Mouse (Mus musculus) limb, embryonic 14.5 days (tissue): ENCODE measurements at regions not wholly inside any gene's neighbourhood (a gene's known extent, or its start where the extent isn't known, plus 50 kb on each side); places are given as distances from the start of the nearest gene placed in this dataset.

Source experiments
- ATAC-seq: fragments of 200-750 bp; cut with Nextera tagmentation; 2 replicates; pipeline ENCODE4 v1.8.0; 2017; ENCODE audit warnings: low read depth, moderate number of reproducible peaks, moderate TSS enrichment; ENCODE audit not compliant: low FRiP score
- DNase-seq: peaks from one replicate; pipeline ENCODE4 v3.0.0-alpha.2; 2015; ENCODE audit warnings: low spot score
- H3K27ac ChIP-seq: fragments of 300-500 bp; sonication (generic); replicated peaks from 2 replicates; pipeline ENCODE4 v1.5.1; 2014; ENCODE audit warnings: low read depth, mild to moderate bottlenecking, low read length, moderate library complexity, mixed read lengths
- H3K27me3 ChIP-seq: fragments of 300-500 bp; sonication (generic); 2 replicates; pipeline ENCODE4 v1.6.1; 2014; ENCODE audit warnings: low read length, mixed read lengths; ENCODE audit not compliant: control insufficient read depth, insufficient read depth
- H3K36me3 ChIP-seq: fragments of 300-500 bp; sonication (generic); 2 replicates; pipeline ENCODE4 v1.6.1; 2014; ENCODE audit warnings: mild to moderate bottlenecking, low read length, moderate library complexity, mixed read lengths; ENCODE audit not compliant: control insufficient read depth, insufficient read depth
- H3K4me1 ChIP-seq: fragments of 300-500 bp; sonication (generic); 2 replicates; pipeline ENCODE4 v1.6.1; 2014; ENCODE audit warnings: antibody characterized with exemption, low read length, mixed read lengths; ENCODE audit not compliant: control insufficient read depth, insufficient read depth
- H3K4me2 ChIP-seq: fragments of 300-500 bp; sonication (generic); replicated peaks from 2 replicates; pipeline ENCODE4 v1.6.1; 2014; ENCODE audit warnings: low read depth, mild to moderate bottlenecking, low read length, moderate library complexity; ENCODE audit not compliant: severe bottlenecking
- H3K4me3 ChIP-seq: fragments of 300-500 bp; sonication (generic); replicated peaks from 2 replicates; pipeline ENCODE4 v1.5.1; 2014; ENCODE audit warnings: low read length
- H3K9ac ChIP-seq: fragments of 300-500 bp; sonication (generic); 2 replicates; pipeline ENCODE4 v1.6.1; 2014; ENCODE audit warnings: mild to moderate bottlenecking, low read depth, low read length, moderate library complexity; ENCODE audit not compliant: severe bottlenecking
- H3K9me3 ChIP-seq: fragments of 300-500 bp; sonication (generic); 2 replicates; pipeline ENCODE4 v1.6.1; 2016; ENCODE audit warnings: low read length; ENCODE audit not compliant: control insufficient read depth
- POLR2A ChIP-seq: fragments of 200-500 bp; IDR thresholded peaks from 2 replicates; pipeline ENCODE4 v1.8.0; 2012; ENCODE audit warnings: inconsistent platforms, mild to moderate bottlenecking, moderate library complexity, borderline replicate concordance; ENCODE audit not compliant: insufficient read depth, insufficient read length; ENCODE audit errors: extremely low read depth
- WGBS: fragments of 180-500 bp; shearing (Covaris S2); extraction: QIAGEN DNeasy Blood & Tissue Kit; methylation state at CpG from one replicate; pipeline ENCODE4 v1.1.7; 2014; 5-methylcytosine and 5-hydroxymethylcytosine counted together

GRCm38 (mm10) chr1:193451471-193452135 is 81.5 kb upstream of the Camk1g start:
- H3K27me3 ChIP-seq: no peaks in the 10 kb centered on the region
- no peaks in the 10 kb centered on the region for H3K36me3 ChIP-seq
- TF ChIP-seq POLR2A: no peak
- H3K27ac ChIP-seq: no peak overlapping the region
- peaks cover 7% of the 10 kb centered on the region for H3K4me1 ChIP-seq
- no peak for DNase-seq
- H3K4me3 ChIP-seq: no peak overlapping the region
- no peak overlapping the region for H3K4me2 ChIP-seq
- no peak overlapping the region for H3K9ac ChIP-seq
- ATAC-seq: no peak
- WGBS: 60% methylated on average over 4 of the region's 4 CpGs
- H3K9me3 ChIP-seq: no peaks in the 10 kb centered on the region

GRCm38 (mm10) chr1:193450814-193451213 is 80.7 kb upstream of the Camk1g start:
- 38% methylated on average over 3 of the region's 3 CpGs for WGBS
- H3K27me3 ChIP-seq: no peaks in the 10 kb centered on the region
- H3K4me2 ChIP-seq: no peak overlapping the region
- ATAC-seq (no peak), DNase-seq (no peak)
- no peak overlapping the region for H3K27ac ChIP-seq
- TF ChIP-seq POLR2A: no peak
- peaks cover 7% of the 10 kb centered on the region for H3K4me1 ChIP-seq
- H3K36me3 ChIP-seq: no peaks in the 10 kb centered on the region
- H3K9me3 ChIP-seq: no peaks in the 10 kb centered on the region
- H3K9ac ChIP-seq: no peak overlapping the region
- H3K4me3 ChIP-seq: no peak overlapping the region

GRCm38 (mm10) chr1:193450201-193450600 is 80.1 kb upstream of the Camk1g start:
- no peaks in the 10 kb centered on the region for H3K27me3 ChIP-seq
- no peak overlapping the region for H3K4me2 ChIP-seq
- H3K36me3 ChIP-seq: no peaks in the 10 kb centered on the region
- 50% methylated on average over 6 of the region's 6 CpGs for WGBS
- H3K9ac ChIP-seq: 0 out of 2 replicates have a peak overlapping the region, but pooled peaks have one; percentile 17
- TF ChIP-seq POLR2A: no peak
- no peaks in the 10 kb centered on the region for H3K9me3 ChIP-seq
- H3K4me1 ChIP-seq: peaks cover 7% of the 10 kb centered on the region
- no peak for DNase-seq
- no peak for ATAC-seq
- peak overlapping the region; percentile 62 for H3K27ac ChIP-seq
- H3K4me3 ChIP-seq: no peak overlapping the region

- TF ChIP-seq POLR2A: no peak
- DNase-seq (peak; percentile 88), ATAC-seq (peak; percentile 79)
- no peaks in the 10 kb centered on the region for H3K36me3 ChIP-seq
- peak overlapping the region; percentile 62 for H3K27ac ChIP-seq
- no peaks in the 10 kb centered on the region for H3K27me3 ChIP-seq
- peaks cover 7% of the 10 kb centered on the region for H3K4me1 ChIP-seq
- H3K4me2 ChIP-seq: no peak overlapping the region
- no peaks in the 10 kb centered on the region for H3K9me3 ChIP-seq
- 13% methylated on average over 7 of the region's 7 CpGs for WGBS
- H3K4me3 ChIP-seq: no peak overlapping the region
- H3K9ac ChIP-seq: 0 out of 2 replicates have a peak overlapping the region, but pooled peaks have one; percentile 17
These were observed 79.5 kb upstream of the Camk1g start for GRCm38 (mm10) chr1:193449394-193450103.

GRCm38 (mm10) chr1:193448793-193449393 is 78.8 kb upstream of the Camk1g start:
- H3K27me3 ChIP-seq: no peaks in the 10 kb centered on the region
- ATAC-seq: no peak
- H3K4me2 ChIP-seq: no peak overlapping the region
- DNase-seq: no peak
- H3K27ac ChIP-seq: no peak overlapping the region
- no peak overlapping the region for H3K4me3 ChIP-seq
- no peak overlapping the region for H3K9ac ChIP-seq
- no peaks in the 10 kb centered on the region for H3K36me3 ChIP-seq
- peaks cover 7% of the 10 kb centered on the region for H3K4me1 ChIP-seq
- WGBS: 65% methylated on average over 3 of the region's 3 CpGs
- no peak for TF ChIP-seq POLR2A
- H3K9me3 ChIP-seq: no peaks in the 10 kb centered on the region
